Mouse (Mus musculus) limb, embryonic 14.5 days (tissue): Measurements from ENCODE around the gene Tbc1d1. TPM values are rescaled to one million over a fixed set of nuclear protein-coding genes. Genes with fewer than 3 reads are reported as not detected.

Experiments used
- ATAC-seq: fragments of 200-750 bp; cut with Nextera tagmentation; 2 replicates; pipeline ENCODE4 v1.8.0; 2017; ENCODE audit warnings: low read depth, moderate number of reproducible peaks, moderate TSS enrichment; ENCODE audit not compliant: low FRiP score
- DNase-seq: peaks from one replicate; pipeline ENCODE4 v3.0.0-alpha.2; 2015; ENCODE audit warnings: low spot score
- H3K27ac ChIP-seq: fragments of 300-500 bp; sonication (generic); replicated peaks from 2 replicates; pipeline ENCODE4 v1.5.1; 2014; ENCODE audit warnings: low read depth, mild to moderate bottlenecking, low read length, moderate library complexity, mixed read lengths
- H3K27me3 ChIP-seq: fragments of 300-500 bp; sonication (generic); 2 replicates; pipeline ENCODE4 v1.6.1; 2014; ENCODE audit warnings: low read length, mixed read lengths; ENCODE audit not compliant: control insufficient read depth, insufficient read depth
- H3K36me3 ChIP-seq: fragments of 300-500 bp; sonication (generic); 2 replicates; pipeline ENCODE4 v1.6.1; 2014; ENCODE audit warnings: mild to moderate bottlenecking, low read length, moderate library complexity, mixed read lengths; ENCODE audit not compliant: control insufficient read depth, insufficient read depth
- H3K4me1 ChIP-seq: fragments of 300-500 bp; sonication (generic); 2 replicates; pipeline ENCODE4 v1.6.1; 2014; ENCODE audit warnings: antibody characterized with exemption, low read length, mixed read lengths; ENCODE audit not compliant: control insufficient read depth, insufficient read depth
- H3K4me2 ChIP-seq: fragments of 300-500 bp; sonication (generic); replicated peaks from 2 replicates; pipeline ENCODE4 v1.6.1; 2014; ENCODE audit warnings: low read depth, mild to moderate bottlenecking, low read length, moderate library complexity; ENCODE audit not compliant: severe bottlenecking
- H3K4me3 ChIP-seq: fragments of 300-500 bp; sonication (generic); replicated peaks from 2 replicates; pipeline ENCODE4 v1.5.1; 2014; ENCODE audit warnings: low read length
- H3K9ac ChIP-seq: fragments of 300-500 bp; sonication (generic); 2 replicates; pipeline ENCODE4 v1.6.1; 2014; ENCODE audit warnings: mild to moderate bottlenecking, low read depth, low read length, moderate library complexity; ENCODE audit not compliant: severe bottlenecking
- H3K9me3 ChIP-seq: fragments of 300-500 bp; sonication (generic); 2 replicates; pipeline ENCODE4 v1.6.1; 2016; ENCODE audit warnings: low read length; ENCODE audit not compliant: control insufficient read depth
- POLR2A ChIP-seq: fragments of 200-500 bp; IDR thresholded peaks from 2 replicates; pipeline ENCODE4 v1.8.0; 2012; ENCODE audit warnings: inconsistent platforms, mild to moderate bottlenecking, moderate library complexity, borderline replicate concordance; ENCODE audit not compliant: insufficient read depth, insufficient read length; ENCODE audit errors: extremely low read depth
- WGBS: fragments of 180-500 bp; shearing (Covaris S2); extraction: QIAGEN DNeasy Blood & Tissue Kit; methylation state at CpG from one replicate; pipeline ENCODE4 v1.1.7; 2014; 5-methylcytosine and 5-hydroxymethylcytosine counted together
- polyA plus RNA-seq, 2 experiments: library from polyadenylated mRNA; depleted of rRNA in 1 of 2; stranded (reverse) in 1 of 2; unstranded in 1 of 2; fragments of >200 nt; fragmentation: Nextera tagmentation in 1 of 2; extraction: Ambion mirVana in 1 of 2; gene quantifications; 2 replicates each; pipeline versions ENCODE4 v1.2.1 to v1.2.3; 2012 to 2014

The Tbc1d1 gene
- polyA plus RNA-seq, 2 experiments: 23.1 to 25.5 TPM

DNA sequence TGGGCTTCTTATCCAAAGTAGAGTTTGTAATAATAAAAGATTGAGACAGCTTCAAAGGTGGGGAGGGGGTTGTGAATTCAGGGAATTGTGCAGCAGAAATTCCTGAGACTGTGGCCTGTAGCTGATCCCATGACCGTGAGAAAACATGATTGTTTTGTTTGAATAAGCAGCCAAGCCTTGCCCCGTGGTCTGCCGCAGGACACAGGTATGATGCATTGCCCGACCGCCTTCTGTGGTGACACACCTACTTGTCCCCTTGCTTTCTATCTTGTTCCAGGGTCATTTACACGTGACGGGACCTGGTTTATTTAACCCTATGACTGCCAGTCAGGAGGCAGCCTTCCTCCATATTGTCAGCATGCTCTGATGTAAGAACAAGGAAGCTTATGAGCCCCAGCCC lies 123.6 kb downstream of the Tbc1d1 start:
- Histone ChIP-seq H3K9me3 (no peaks in the 10 kb centered on the region), H3K27ac (no peak overlapping the region), H3K4me1 (no peaks in the 10 kb centered on the region), H3K36me3 (peaks cover 46% of the 10 kb centered on the region), H3K9ac (no peak overlapping the region), H3K4me3 (no peak overlapping the region), H3K27me3 (no peaks in the 10 kb centered on the region), H3K4me2 (no peak overlapping the region)
- DNase-seq (no peak), ATAC-seq (no peak)
- 54% methylated on average over 7 of the region's 7 CpGs for WGBS
- no peak for TF ChIP-seq POLR2A

GRCm38 (mm10) chr5:64280191-64280590 lies 124.1 kb downstream of the Tbc1d1 start:
- Histone ChIP-seq H3K9ac (no peak overlapping the region), H3K27me3 (no peaks in the 10 kb centered on the region), H3K9me3 (no peaks in the 10 kb centered on the region), H3K4me1 (no peaks in the 10 kb centered on the region), H3K4me3 (no peak overlapping the region), H3K36me3 (peaks cover 48% of the 10 kb centered on the region), H3K27ac (no peak overlapping the region), H3K4me2 (no peak overlapping the region)
- no peak for TF ChIP-seq POLR2A
- DNase-seq (no peak), ATAC-seq (no peak)
- 89% methylated on average over 8 of the region's 8 CpGs for WGBS

DNA sequence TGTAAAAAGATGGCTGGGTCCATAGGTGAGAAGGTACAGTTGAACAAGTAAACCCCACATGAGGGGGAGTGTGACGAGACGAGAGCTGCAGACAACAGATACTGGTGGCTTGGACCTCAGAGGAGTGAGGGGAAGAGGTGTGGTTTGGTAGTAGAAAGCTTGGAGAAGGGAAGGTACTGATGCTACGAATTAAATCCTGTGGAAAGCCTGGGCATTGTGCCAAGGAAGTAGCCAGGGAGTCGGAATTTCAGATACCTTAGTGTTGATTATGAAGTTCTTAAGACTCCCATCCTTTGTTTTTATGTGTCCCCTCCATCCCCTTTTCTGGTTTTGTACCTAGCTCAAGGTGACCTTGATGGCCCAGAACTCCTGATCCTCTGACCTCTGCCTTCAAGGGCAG lies 124.5 kb downstream of the Tbc1d1 start:
- DNase-seq (no peak), ATAC-seq (no peak)
- Histone ChIP-seq H3K9ac (no peak overlapping the region), H3K4me3 (no peak overlapping the region), H3K27ac (no peak overlapping the region), H3K4me2 (no peak overlapping the region), H3K9me3 (no peaks in the 10 kb centered on the region), H3K36me3 (peaks cover 48% of the 10 kb centered on the region), H3K27me3 (no peaks in the 10 kb centered on the region), H3K4me1 (no peaks in the 10 kb centered on the region)
- TF ChIP-seq POLR2A: no peak
- WGBS: 62% methylated on average over 4 of the region's 4 CpGs

GRCm38 (mm10) chr5:64281674-64282073 lies 125.6 kb downstream of the Tbc1d1 start:
- no peak for ATAC-seq

DNA sequence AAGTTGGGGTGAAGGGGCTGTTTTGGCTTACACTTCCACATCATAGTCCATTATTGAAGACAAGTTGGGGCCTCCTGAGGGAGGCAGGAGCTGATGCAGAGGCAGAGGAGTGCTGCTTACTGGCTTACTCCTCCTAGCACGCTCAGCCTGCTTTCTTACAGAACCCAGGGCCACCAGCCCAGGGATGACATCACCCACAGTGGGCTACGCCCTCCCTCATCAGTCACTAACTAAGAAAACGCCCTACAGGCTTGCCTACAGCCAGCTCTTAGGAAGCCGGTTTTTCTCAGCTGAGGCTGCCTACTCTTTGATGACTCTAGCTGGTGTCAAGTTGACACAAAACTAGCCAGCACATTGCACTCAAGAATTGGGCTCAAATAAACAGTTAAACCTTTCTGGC lies 126.5 kb downstream of the Tbc1d1 start:
- no peak overlapping the region for H3K4me3 ChIP-seq
- no peaks in the 10 kb centered on the region for H3K27me3 ChIP-seq
- no peak overlapping the region for H3K27ac ChIP-seq
- H3K36me3 ChIP-seq: peaks cover 54% of the 10 kb centered on the region
- WGBS: 69% methylated on average over 4 of the region's 4 CpGs
- no peaks in the 10 kb centered on the region for H3K4me1 ChIP-seq
- no peak overlapping the region for H3K4me2 ChIP-seq
- no peak for TF ChIP-seq POLR2A
- H3K9ac ChIP-seq: no peak overlapping the region
- ATAC-seq (no peak), DNase-seq (no peak)
- no peaks in the 10 kb centered on the region for H3K9me3 ChIP-seq

More at GRCm38 (mm10) chr5:64281674-64282073, 125.6 kb downstream of the Tbc1d1 start:
- TF ChIP-seq POLR2A: no peak
- WGBS: 90% methylated on average over 7 of the region's 7 CpGs
- Histone ChIP-seq H3K27ac (no peak overlapping the region), H3K4me3 (no peak overlapping the region), H3K9ac (no peak overlapping the region), H3K27me3 (no peaks in the 10 kb centered on the region), H3K4me1 (no peaks in the 10 kb centered on the region), H3K9me3 (no peaks in the 10 kb centered on the region), H3K36me3 (peaks cover 52% of the 10 kb centered on the region), H3K4me2 (no peak overlapping the region)
- no peak for DNase-seq

- Histone ChIP-seq H3K27ac (no peak overlapping the region), H3K4me2 (no peak overlapping the region), H3K9ac (no peak overlapping the region), H3K27me3 (no peaks in the 10 kb centered on the region), H3K36me3 (peaks cover 48% of the 10 kb centered on the region), H3K4me3 (no peak overlapping the region), H3K9me3 (no peaks in the 10 kb centered on the region), H3K4me1 (no peaks in the 10 kb centered on the region)
- TF ChIP-seq POLR2A: no peak
- WGBS: 87% methylated on average over 4 of the region's 4 CpGs
- DNase-seq (no peak), ATAC-seq (no peak)
Observed at GRCm38 (mm10) chr5:64285289-64285688, 129.2 kb downstream of the Tbc1d1 start.
